Mouse (Mus musculus): ENCODE measurements at regions not wholly inside any gene's neighbourhood (a gene's known extent, or its start where the extent isn't known, plus 50 kb on each side); places are given as distances from the start of the nearest gene placed in this dataset.

DNA sequence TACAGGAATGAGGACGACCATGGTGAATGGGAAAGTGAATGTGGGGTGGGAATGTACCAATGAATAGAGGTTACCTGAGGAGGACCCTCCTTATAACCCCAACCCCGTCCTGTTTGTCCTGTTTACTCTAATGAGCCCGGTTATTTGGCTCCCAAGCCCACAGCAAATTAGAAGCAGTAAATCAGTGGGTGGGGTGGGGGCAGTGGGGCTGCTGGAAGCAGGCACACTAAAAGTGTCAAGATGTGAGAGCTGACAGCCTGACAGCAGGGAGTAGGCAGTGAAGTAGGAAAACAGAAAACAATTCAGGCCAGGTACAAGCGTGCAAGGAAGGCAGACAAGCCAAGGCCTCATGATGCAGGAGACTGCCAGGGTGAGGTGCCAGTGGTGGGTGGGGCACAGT, 108.1 kb upstream of the Pja1 start:
- Histone ChIP-seq H3K4me2 (replicated peaks; ENCODE audit: low read depth, low read length) (no peak overlapping the region), H3K9ac (replicated peaks; ENCODE audit: low read length) (no peak overlapping the region), H3K36me3 (ENCODE audit: insufficient read depth, low read length) (no peaks in the 10 kb centered on the region), H3K27ac (ENCODE audit: low read length) (no peak overlapping the region), H3K27me3 (ENCODE audit: insufficient read depth, low read length) (peaks cover 12% of the 10 kb centered on the region; the same call in 1 of the 2 replicates), H3K9me3 (ENCODE audit: low read length) (no peaks in the 10 kb centered on the region), H3K4me3 (ENCODE audit: low read length) (no peak overlapping the region), H3K4me1 (ENCODE audit: insufficient read depth, low read length) (peaks cover 30% of the 10 kb centered on the region)
- 40% methylated on average over 4 of the region's 4 CpGs for WGBS
- no peak for ATAC-seq (ENCODE audit: low FRiP score, low TSS enrichment)

DNA sequence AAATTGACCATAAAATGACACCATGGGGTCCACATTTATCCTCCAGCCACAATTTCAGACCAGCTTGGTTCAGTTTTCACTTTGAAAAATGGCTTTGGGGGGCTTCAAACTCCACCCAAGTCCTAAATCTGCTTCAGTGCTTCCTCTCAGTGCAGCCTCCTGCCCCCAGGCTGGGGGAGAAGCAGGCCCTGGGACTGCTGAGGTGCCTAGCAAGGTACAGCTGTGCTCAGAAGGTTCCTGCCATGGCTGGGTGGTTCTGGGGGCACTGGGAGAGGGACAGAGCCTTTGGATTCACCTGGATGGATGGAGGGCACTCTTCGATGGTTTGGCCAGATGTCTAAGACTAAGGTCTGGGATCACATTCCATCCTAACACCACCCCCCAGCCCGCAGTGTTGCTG, 107.7 kb upstream of the Pja1 start:
- H3K4me2 ChIP-seq (replicated peaks; ENCODE audit: low read depth, low read length): no peak overlapping the region
- H3K9me3 ChIP-seq (ENCODE audit: low read length): no peaks in the 10 kb centered on the region
- peak; percentile 55 for ATAC-seq (ENCODE audit: low FRiP score, low TSS enrichment)
- H3K9ac ChIP-seq (replicated peaks; ENCODE audit: low read length): no peak overlapping the region
- H3K4me3 ChIP-seq (ENCODE audit: low read length): no peak overlapping the region
- no peaks in the 10 kb centered on the region for H3K36me3 ChIP-seq (ENCODE audit: insufficient read depth, low read length)
- 26% methylated on average over 2 of the region's 2 CpGs for WGBS
- H3K27me3 ChIP-seq (ENCODE audit: insufficient read depth, low read length): peaks cover 12% of the 10 kb centered on the region; the same call in 1 of the 2 replicates
- peaks cover 31% of the 10 kb centered on the region for H3K4me1 ChIP-seq (ENCODE audit: insufficient read depth, low read length)
- H3K27ac ChIP-seq (ENCODE audit: low read length): no peak overlapping the region

DNA sequence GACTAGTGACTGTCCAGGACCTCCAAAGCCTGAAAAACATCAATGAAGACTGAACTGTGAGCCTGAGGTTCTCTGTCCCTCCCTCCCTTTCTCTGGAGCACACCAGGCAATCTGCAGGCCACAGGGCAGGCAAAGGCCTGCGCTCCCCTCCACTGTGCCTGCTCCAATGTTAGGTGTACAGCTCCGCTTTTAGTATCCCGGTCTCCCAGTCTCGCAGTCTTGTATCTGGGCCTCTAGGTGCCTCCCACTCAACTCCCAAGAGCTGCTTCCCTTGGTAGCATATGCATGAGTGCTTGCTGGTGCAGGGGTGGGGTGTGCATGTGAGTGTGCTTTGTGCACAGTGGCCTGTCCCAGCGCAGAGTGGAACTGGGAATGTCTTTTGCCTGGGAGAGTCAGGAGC, 104.0 kb upstream of the Pja1 start:
- H3K36me3 ChIP-seq (ENCODE audit: insufficient read depth, low read length): no peaks in the 10 kb centered on the region
- no peaks in the 10 kb centered on the region for H3K9me3 ChIP-seq (ENCODE audit: low read length)
- H3K27ac ChIP-seq (ENCODE audit: low read length): no peak overlapping the region
- no peak overlapping the region for H3K4me2 ChIP-seq (replicated peaks; ENCODE audit: low read depth, low read length)
- H3K4me1 ChIP-seq (ENCODE audit: insufficient read depth, low read length): peaks cover 25% of the 10 kb centered on the region
- WGBS: 43% methylated on average over 5 of the region's 5 CpGs
- H3K4me3 ChIP-seq (ENCODE audit: low read length): no peak overlapping the region
- peak; percentile 69 for ATAC-seq (ENCODE audit: low FRiP score, low TSS enrichment)
- H3K9ac ChIP-seq (replicated peaks; ENCODE audit: low read length): no peak overlapping the region
- peaks cover 18% of the 10 kb centered on the region for H3K27me3 ChIP-seq (ENCODE audit: insufficient read depth, low read length)

DNA sequence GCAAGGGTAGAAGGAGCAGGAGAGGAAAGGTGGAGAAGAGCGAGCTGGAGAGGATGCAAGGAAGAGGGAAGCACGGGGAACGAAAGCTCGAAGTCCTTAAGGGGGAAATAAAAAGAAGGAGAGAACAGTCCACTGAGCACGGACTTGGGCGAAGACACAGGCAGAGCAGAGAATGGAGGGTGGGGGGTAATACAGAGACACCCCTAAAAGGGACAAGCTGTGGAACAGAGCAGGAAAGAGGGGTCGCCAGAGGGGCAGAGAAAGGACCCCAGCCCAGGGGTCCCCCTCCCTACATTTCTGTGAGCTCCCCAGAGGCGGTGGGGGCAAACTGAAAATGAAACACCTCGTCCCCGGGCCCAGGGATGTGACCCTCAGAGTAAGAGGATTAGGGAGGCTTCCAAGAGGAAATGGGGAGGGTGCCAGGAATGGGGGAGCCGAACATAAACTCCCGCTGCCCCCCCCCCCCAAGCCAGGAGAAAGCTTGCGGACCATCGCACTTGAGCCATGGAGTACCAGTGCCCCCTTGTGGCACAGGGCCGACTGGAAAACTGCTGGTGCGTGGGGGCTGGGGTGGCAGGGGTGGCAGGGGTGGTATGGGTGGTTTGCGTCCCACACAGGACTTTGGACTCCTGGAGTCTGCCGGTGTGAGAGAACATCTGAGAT, 103.5 kb upstream of the Pja1 start:
- Histone ChIP-seq H3K4me3 (ENCODE audit: low read length) (peak overlapping the region; percentile 32), H3K36me3 (ENCODE audit: insufficient read depth, low read length) (no peaks in the 10 kb centered on the region), H3K9me3 (ENCODE audit: low read length) (no peaks in the 10 kb centered on the region), H3K27ac (ENCODE audit: low read length) (no peak overlapping the region), H3K27me3 (ENCODE audit: insufficient read depth, low read length) (peaks cover 19% of the 10 kb centered on the region), H3K4me2 (replicated peaks; ENCODE audit: low read depth, low read length) (peak overlapping the region; percentile 54), H3K4me1 (ENCODE audit: insufficient read depth, low read length) (peaks cover 25% of the 10 kb centered on the region), H3K9ac (replicated peaks; ENCODE audit: low read length) (peak overlapping the region; percentile 48)
- peak; percentile 49 for ATAC-seq (ENCODE audit: low FRiP score, low TSS enrichment)
- WGBS: 34% methylated on average over 16 of the region's 18 CpGs

DNA sequence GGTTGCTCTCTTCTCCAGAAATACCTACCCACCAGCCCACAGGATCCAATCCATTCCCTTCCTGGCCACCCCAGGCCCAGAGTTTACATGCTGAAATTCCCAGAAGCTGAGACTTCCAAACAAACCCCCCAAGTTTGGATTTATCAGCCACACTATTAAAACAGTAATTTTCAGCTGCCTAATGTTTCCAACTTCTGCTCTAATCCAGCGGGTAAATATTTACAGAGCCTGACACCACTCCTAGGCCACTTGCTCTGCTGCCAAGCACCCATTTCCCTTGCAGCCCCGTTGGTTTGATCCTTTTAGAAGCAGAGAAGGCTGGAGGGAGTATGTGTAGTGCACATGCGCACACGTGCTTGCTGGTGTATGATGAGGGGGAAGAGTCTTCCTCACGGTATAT, 99.1 kb upstream of the Pja1 start:
- H3K4me3 ChIP-seq (ENCODE audit: low read length): no peak overlapping the region
- peaks cover 31% of the 10 kb centered on the region for H3K27me3 ChIP-seq (ENCODE audit: insufficient read depth, low read length)
- H3K36me3 ChIP-seq (ENCODE audit: insufficient read depth, low read length): no peaks in the 10 kb centered on the region
- H3K9me3 ChIP-seq (ENCODE audit: low read length): no peaks in the 10 kb centered on the region
- no peak overlapping the region for H3K4me2 ChIP-seq (replicated peaks; ENCODE audit: low read depth, low read length)
- H3K9ac ChIP-seq (replicated peaks; ENCODE audit: low read length): no peak overlapping the region
- peaks cover 10% of the 10 kb centered on the region; the same call in 1 of the 2 replicates for H3K4me1 ChIP-seq (ENCODE audit: insufficient read depth, low read length)
- WGBS: 73% methylated on average over 5 of the region's 5 CpGs
- no peak overlapping the region for H3K27ac ChIP-seq (ENCODE audit: low read length)
- ATAC-seq (ENCODE audit: low FRiP score, low TSS enrichment): no peak

DNA sequence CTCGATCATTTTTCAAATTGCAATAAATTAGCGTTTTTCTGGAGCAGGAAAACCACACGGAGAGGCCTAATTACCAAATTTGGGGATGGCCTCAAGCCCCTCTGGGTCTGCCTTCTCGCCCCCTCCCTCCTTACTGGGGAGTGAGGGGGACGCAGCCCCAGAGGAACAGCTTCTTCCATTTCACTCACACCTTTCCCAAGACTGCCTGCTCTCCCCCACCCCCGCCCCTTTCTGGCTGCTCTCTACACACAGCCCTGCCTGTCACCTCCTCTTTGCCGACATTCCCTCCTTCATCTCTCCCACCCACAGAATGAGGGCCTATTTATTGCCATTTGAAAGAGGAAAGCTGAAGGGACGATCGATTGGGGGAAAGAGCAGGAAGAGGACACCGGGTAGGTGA, 97.2 kb upstream of the Pja1 start:
- Histone ChIP-seq H3K36me3 (ENCODE audit: insufficient read depth, low read length) (no peaks in the 10 kb centered on the region), H3K9ac (replicated peaks; ENCODE audit: low read length) (no peak overlapping the region), H3K4me1 (ENCODE audit: insufficient read depth, low read length) (peaks cover 6% of the 10 kb centered on the region; the same call in 1 of the 2 replicates), H3K9me3 (ENCODE audit: low read length) (no peaks in the 10 kb centered on the region), H3K27ac (ENCODE audit: low read length) (no peak overlapping the region), H3K4me3 (ENCODE audit: low read length) (no peak overlapping the region), H3K27me3 (ENCODE audit: insufficient read depth, low read length) (peaks cover 36% of the 10 kb centered on the region), H3K4me2 (replicated peaks; ENCODE audit: low read depth, low read length) (peak overlapping the region; percentile 41; the same call in 1 of the 2 replicates)
- ATAC-seq (ENCODE audit: low FRiP score, low TSS enrichment): peak; percentile 25; the same call in 1 of the 2 replicates
- WGBS: 30% methylated on average over 10 of the region's 10 CpGs

DNA sequence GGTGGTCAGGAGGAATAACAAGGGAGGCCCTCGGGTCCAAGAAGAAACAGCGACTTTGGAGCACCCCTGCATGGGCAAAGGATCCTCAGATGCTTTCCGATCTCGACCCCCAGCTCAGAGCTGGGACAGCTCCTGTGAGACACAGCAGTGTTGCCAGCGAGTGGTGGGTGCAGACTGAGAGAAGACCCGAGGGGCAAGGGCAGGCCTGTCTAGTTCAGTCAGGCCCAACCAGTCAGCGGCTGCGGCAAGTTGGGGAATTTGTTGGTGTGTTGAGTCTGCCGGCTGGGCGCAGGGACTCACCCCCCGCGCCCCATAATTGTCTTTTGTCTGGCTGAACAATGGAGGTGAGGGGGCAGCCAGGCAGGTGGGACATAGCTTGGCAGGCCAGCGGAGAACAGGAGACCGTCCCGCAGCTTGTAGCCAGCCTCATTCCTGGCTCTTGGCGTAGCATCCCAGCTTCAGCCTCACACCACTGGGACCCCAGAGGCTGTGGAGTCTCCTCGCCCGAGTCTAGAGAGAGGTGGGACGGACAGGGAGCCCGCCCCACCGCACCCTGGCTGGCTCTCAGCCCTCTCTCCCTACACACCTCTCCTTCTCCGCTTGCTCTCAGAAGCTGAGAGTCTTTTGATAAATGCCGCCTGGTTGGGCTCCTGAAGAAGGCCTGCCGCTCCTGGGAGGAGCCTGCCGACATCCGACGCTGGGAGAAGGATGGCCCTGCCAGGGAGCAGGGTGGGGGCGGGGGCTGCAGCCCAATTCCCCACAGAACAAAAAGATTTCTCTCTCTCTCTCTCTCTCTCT, 96.5 kb upstream of the Pja1 start:
- peak overlapping the region; percentile 41 for H3K4me2 ChIP-seq (replicated peaks; ENCODE audit: low read depth, low read length)
- H3K4me1 ChIP-seq (ENCODE audit: insufficient read depth, low read length): peaks cover 6% of the 10 kb centered on the region; the same call in 1 of the 2 replicates
- no peaks in the 10 kb centered on the region for H3K9me3 ChIP-seq (ENCODE audit: low read length)
- H3K9ac ChIP-seq (replicated peaks; ENCODE audit: low read length): peak overlapping the region; percentile 41; the same call in 1 of the 2 replicates
- 31% methylated on average over 25 of the region's 28 CpGs for WGBS
- H3K4me3 ChIP-seq (ENCODE audit: low read length): peak overlapping the region; percentile 18; the same call in 1 of the 2 replicates
- H3K36me3 ChIP-seq (ENCODE audit: insufficient read depth, low read length): no peaks in the 10 kb centered on the region
- 0 out of 2 replicates have a peak overlapping the region, but pooled peaks have one; percentile 43 for H3K27ac ChIP-seq (ENCODE audit: low read length)
- peak; percentile 88 for ATAC-seq (ENCODE audit: low FRiP score, low TSS enrichment)
- H3K27me3 ChIP-seq (ENCODE audit: insufficient read depth, low read length): peaks cover 36% of the 10 kb centered on the region

DNA sequence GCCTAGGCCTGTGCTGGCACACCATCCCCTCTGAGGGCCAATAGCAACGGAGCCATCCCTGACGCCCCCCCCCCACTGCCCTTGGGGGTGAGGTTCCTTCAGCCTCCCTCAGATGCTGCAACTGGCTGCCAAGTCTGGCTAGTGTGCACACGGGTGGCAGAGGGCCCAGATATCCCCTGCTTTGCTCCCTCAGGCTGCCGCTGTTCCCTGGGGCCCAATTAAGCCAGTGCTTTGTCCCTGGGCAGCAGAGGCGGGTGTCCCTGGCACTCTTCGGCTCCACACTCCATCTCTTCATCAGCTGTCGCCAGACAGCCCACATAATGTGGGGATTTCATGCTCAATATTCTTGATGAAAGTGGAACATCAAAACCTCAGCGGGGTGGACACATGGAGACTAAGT, 90.9 kb upstream of the Pja1 start:
- H3K27ac ChIP-seq (ENCODE audit: low read length): no peak overlapping the region
- no peaks in the 10 kb centered on the region for H3K36me3 ChIP-seq (ENCODE audit: insufficient read depth, low read length)
- H3K4me1 ChIP-seq (ENCODE audit: insufficient read depth, low read length): no peaks in the 10 kb centered on the region
- ATAC-seq (ENCODE audit: low FRiP score, low TSS enrichment): no peak
- H3K9ac ChIP-seq (replicated peaks; ENCODE audit: low read length): no peak overlapping the region
- 61% methylated on average over 8 of the region's 8 CpGs for WGBS
- H3K4me2 ChIP-seq (replicated peaks; ENCODE audit: low read depth, low read length): no peak overlapping the region
- H3K27me3 ChIP-seq (ENCODE audit: insufficient read depth, low read length): peaks cover 23% of the 10 kb centered on the region
- H3K4me3 ChIP-seq (ENCODE audit: low read length): no peak overlapping the region
- no peaks in the 10 kb centered on the region for H3K9me3 ChIP-seq (ENCODE audit: low read length)

DNA sequence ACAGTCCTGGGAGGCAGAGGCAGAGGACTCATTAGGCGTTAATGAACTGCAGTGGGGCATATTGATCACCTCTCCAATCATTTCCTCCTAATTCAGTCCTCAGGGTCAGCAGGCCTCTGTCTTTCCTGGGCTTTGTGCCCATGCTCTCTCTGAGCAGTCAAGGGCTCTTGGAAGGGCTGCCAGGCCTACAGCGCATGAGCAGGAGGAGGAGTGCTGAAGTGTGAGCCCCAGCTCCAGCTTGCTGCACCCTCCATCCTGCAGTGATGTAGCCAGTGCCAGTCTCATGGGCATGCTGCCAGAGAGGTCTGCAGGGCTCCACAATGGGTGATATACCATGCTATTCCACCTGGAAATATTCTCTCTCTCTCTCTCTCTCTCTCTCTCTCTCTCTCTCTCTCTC, 89.6 kb upstream of the Pja1 start:
- no peak overlapping the region for H3K4me2 ChIP-seq (replicated peaks; ENCODE audit: low read depth, low read length)
- no peak overlapping the region for H3K9ac ChIP-seq (replicated peaks; ENCODE audit: low read length)
- H3K27me3 ChIP-seq (ENCODE audit: insufficient read depth, low read length): peaks cover 28% of the 10 kb centered on the region
- ATAC-seq (ENCODE audit: low FRiP score, low TSS enrichment): no peak
- no peaks in the 10 kb centered on the region for H3K9me3 ChIP-seq (ENCODE audit: low read length)
- H3K4me3 ChIP-seq (ENCODE audit: low read length): no peak overlapping the region
- H3K4me1 ChIP-seq (ENCODE audit: insufficient read depth, low read length): no peaks in the 10 kb centered on the region
- no peaks in the 10 kb centered on the region for H3K36me3 ChIP-seq (ENCODE audit: insufficient read depth, low read length)
- WGBS: 61% methylated on average over 2 of the region's 2 CpGs
- H3K27ac ChIP-seq (ENCODE audit: low read length): no peak overlapping the region

DNA sequence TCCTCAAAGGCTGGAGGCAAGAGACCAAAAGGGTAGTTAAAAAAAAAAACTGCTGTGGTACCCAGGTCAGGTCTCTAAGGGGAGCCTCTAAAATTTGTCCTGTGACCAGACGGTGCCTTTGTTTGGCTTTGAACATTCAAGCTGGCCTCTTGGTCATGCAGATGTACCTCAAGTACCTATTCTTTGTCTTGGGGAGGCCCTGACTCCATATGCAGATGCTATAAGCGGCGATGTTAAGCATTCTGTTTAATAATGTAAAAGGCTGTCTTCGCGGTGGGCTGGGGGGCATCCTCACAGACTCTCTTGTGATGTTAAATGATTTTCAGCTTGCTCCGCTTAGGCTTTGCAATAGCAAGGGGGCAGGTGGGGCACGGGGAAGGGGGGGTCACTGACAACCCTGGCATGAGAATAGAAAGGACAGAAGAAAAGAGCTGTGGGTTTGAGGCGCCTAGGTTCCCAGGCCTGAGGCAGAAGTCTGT, 85.8 kb upstream of the Pja1 start:
- Histone ChIP-seq H3K27me3 (ENCODE audit: insufficient read depth, low read length) (peaks cover 44% of the 10 kb centered on the region), H3K4me2 (replicated peaks; ENCODE audit: low read depth, low read length) (no peak overlapping the region)
- WGBS: 57% methylated on average over 8 of the region's 8 CpGs

More for the DNA sequence above, 85.8 kb upstream of the Pja1 start:
- no peak for ATAC-seq (ENCODE audit: low FRiP score, low TSS enrichment)
- H3K9me3 ChIP-seq (ENCODE audit: low read length): no peaks in the 10 kb centered on the region
- H3K4me3 ChIP-seq (ENCODE audit: low read length): no peak overlapping the region
- no peaks in the 10 kb centered on the region for H3K4me1 ChIP-seq (ENCODE audit: insufficient read depth, low read length)
- no peak overlapping the region for H3K27ac ChIP-seq (ENCODE audit: low read length)
- H3K36me3 ChIP-seq (ENCODE audit: insufficient read depth, low read length): no peaks in the 10 kb centered on the region
- H3K9ac ChIP-seq (replicated peaks; ENCODE audit: low read length): no peak overlapping the region
